Mouse (Mus musculus): ENCODE results near the gene Mmp19. TPM values are rescaled to one million over a fixed set of nuclear protein-coding genes. Genes with fewer than 3 reads are reported as not detected.

Mmp19 gene
- polyA plus RNA-seq, 1 experiment = 1.2 TPM

DNA sequence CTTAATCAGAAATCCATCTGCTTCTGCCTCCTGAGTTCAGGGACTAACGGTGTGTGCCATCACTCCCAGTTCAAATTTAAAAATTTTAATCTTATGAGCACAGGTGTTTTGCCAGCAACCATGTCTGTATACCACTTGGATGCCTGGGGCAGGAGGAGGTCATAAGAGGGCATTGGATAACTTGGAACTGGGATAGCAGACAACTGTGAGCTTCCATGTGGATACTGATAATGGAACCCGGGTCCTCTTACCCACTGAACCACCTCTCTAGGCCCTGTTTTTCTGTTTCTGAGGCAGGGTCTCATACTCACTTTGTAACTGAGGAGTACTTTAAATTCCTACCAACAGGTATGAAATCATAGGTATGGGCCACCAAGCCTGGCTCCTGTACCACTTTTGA is 12.3 kb upstream of the Mmp19 start:
- WGBS = 86% methylated on average over 2 of the region's 2 CpGs
- Histone ChIP-seq H3K36me3 (ENCODE audit: control insufficient read depth, insufficient read depth, low read length) (no peaks in the 10 kb centered on the region), H3K4me1 (ENCODE audit: control insufficient read depth, insufficient read depth, insufficient read length, low read length) (no peaks in the 10 kb centered on the region; the same call in 1 of the 2 replicates), H3K27ac (ENCODE audit: insufficient read depth, low read depth, low read length) (peak overlapping the region; percentile 90; the same call in 1 of the 2 replicates), H3K4me3 (ENCODE audit: low read depth, low read length) (no peak overlapping the region), H3K27me3 (ENCODE audit: control insufficient read depth, insufficient read depth, low read length) (no peaks in the 10 kb centered on the region)
- TF ChIP-seq CTCF (IDR thresholded peaks at IDR 0.05; ENCODE audit: extremely low read depth, insufficient read length, insufficient replicate concordance, low read depth, low read length) (no peak), POLR2A (IDR thresholded peaks at IDR 0.05; ENCODE audit: low read depth, low read length) (no peak)

DNA sequence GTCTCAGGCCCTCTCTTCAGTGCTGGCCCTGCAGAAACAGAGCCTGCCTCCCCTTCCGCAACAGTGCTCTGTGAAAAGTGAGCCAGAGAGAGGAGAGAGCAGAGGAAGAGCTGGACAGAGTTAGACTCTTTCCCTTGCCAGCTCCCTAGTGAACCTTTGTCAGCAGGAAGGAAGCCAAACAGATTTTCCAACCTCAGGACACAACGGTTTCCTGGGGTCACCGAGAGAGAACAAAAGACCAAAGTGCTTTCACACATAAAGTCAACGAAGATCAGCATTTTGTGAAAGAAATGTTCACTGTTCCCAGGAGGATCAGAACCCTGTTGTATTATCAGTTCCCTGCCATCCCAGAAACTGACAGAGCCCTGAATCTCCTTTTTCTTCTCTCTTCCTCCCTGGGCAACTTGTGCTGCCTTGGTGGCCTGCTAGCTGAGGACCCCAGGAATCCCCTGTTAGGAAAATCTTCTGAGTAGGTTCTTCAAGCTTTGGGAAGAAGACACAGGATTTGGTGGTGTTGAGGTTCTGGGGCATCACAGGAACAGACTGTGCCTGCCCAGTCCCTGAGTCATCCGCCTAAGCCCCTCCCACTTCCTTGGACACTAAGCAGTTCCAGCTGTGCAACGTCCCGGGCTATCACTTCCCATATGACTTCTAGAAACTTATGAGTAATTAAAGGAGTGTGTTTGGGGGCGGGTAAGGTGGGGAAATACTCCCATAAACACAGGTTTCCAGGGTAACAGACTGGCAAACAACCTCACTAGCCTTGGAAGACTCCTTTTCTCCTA is 11.5 kb upstream of the Mmp19 start:
- Histone ChIP-seq H3K4me1 (ENCODE audit: control insufficient read depth, insufficient read depth, insufficient read length, low read length) (no peaks in the 10 kb centered on the region; the same call in 1 of the 2 replicates), H3K36me3 (ENCODE audit: control insufficient read depth, insufficient read depth, low read length) (no peaks in the 10 kb centered on the region), H3K27me3 (ENCODE audit: control insufficient read depth, insufficient read depth, low read length) (no peaks in the 10 kb centered on the region), H3K4me3 (ENCODE audit: low read depth, low read length) (no peak overlapping the region), H3K27ac (ENCODE audit: insufficient read depth, low read depth, low read length) (peak overlapping the region; percentile 90)
- 24% methylated on average over 8 of the region's 8 CpGs for WGBS
- TF ChIP-seq POLR2A (IDR thresholded peaks at IDR 0.05; ENCODE audit: low read depth, low read length) (no peak), CTCF (IDR thresholded peaks at IDR 0.05; ENCODE audit: extremely low read depth, insufficient read length, insufficient replicate concordance, low read depth, low read length) (no peak)

DNA sequence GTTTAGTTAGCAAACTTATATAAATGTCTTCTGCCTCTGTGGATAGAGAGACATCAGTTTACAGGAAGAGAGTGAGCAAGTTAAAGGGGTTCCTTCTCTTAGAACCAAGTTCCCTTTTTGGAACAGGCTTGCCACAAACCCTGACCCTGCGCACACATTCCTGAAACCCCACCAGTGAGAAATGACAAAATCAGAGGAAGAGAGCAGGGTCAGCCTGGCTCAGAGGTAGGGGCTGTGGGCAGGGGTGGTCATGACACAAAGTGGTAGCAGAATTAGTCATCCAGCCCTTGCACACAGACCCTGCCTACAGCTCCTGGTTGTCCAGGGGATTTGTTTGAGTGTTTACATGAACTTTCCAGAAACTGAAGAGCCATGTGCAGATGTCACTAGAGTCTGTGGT is 10.5 kb upstream of the Mmp19 start:
- Histone ChIP-seq H3K4me1 (ENCODE audit: control insufficient read depth, insufficient read depth, insufficient read length, low read length) (no peaks in the 10 kb centered on the region; the same call in 1 of the 2 replicates), H3K27me3 (ENCODE audit: control insufficient read depth, insufficient read depth, low read length) (no peaks in the 10 kb centered on the region), H3K4me3 (ENCODE audit: low read depth, low read length) (no peak overlapping the region), H3K36me3 (ENCODE audit: control insufficient read depth, insufficient read depth, low read length) (no peaks in the 10 kb centered on the region), H3K27ac (ENCODE audit: insufficient read depth, low read depth, low read length) (peak overlapping the region; percentile 43)
- TF ChIP-seq CTCF (IDR thresholded peaks at IDR 0.05; ENCODE audit: extremely low read depth, insufficient read length, insufficient replicate concordance, low read depth, low read length) = no peak
- TF ChIP-seq POLR2A (IDR thresholded peaks at IDR 0.05; ENCODE audit: low read depth, low read length) = no peak
- 83% methylated on average over 1 of the region's 1 CpGs for WGBS

DNA sequence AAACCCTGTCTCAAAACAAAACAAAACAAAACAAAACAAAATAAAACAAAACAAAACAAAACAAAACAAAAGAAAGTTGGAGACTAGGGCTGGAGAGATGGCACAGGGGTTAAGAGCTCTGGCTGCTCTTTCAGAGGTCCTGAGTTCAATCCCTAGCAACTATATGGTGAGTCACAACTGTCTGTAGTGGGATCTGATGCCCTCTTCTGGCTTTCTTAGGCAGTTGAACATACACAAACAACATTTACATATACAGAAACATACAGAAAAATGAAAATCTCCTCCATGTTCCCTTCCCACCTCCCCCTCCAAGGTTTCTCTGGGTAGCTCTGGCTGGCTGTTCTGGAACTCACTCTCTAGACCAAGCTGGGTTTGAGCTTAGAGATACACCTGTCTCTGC is 1.3 kb downstream of the Mmp19 start:
- Histone ChIP-seq H3K27me3 (ENCODE audit: control insufficient read depth, insufficient read depth, low read length) (no peaks in the 10 kb centered on the region), H3K27ac (ENCODE audit: insufficient read depth, low read depth, low read length) (no peak overlapping the region), H3K4me3 (ENCODE audit: low read depth, low read length) (no peak overlapping the region), H3K36me3 (ENCODE audit: control insufficient read depth, insufficient read depth, low read length) (no peaks in the 10 kb centered on the region), H3K4me1 (ENCODE audit: control insufficient read depth, insufficient read depth, insufficient read length, low read length) (no peaks in the 10 kb centered on the region)
- TF ChIP-seq POLR2A (IDR thresholded peaks at IDR 0.05; ENCODE audit: low read depth, low read length) (no peak), CTCF (IDR thresholded peaks at IDR 0.05; ENCODE audit: extremely low read depth, insufficient read length, insufficient replicate concordance, low read depth, low read length) (no peak)

DNA sequence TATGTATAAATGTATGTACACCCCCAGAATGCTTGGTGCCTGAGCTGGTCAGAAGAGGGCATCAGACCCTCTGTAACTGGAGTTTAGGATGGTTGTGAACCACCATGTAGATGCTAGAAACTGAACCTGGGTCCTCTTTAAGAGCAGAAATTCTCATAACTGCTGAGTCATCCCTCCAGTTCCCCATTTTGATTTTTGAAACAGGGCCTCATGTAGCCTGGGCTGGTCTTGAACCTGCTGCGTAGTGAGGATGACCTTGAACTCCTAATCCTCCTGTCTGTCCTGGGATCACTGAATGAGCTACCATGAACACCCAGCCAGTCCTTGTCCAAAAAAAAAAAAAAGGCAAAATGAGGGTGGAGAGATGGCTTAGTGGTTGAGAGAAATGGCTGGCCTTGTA is 2.5 kb downstream of the Mmp19 start:
- no peak for TF ChIP-seq CTCF (IDR thresholded peaks at IDR 0.05; ENCODE audit: extremely low read depth, insufficient read length, insufficient replicate concordance, low read depth, low read length)
- Histone ChIP-seq H3K36me3 (ENCODE audit: control insufficient read depth, insufficient read depth, low read length) (no peaks in the 10 kb centered on the region), H3K4me1 (ENCODE audit: control insufficient read depth, insufficient read depth, insufficient read length, low read length) (no peaks in the 10 kb centered on the region), H3K27me3 (ENCODE audit: control insufficient read depth, insufficient read depth, low read length) (no peaks in the 10 kb centered on the region), H3K4me3 (ENCODE audit: low read depth, low read length) (no peak overlapping the region), H3K27ac (ENCODE audit: insufficient read depth, low read depth, low read length) (no peak overlapping the region)
- 94% methylated on average over 1 of the region's 1 CpGs for WGBS

DNA sequence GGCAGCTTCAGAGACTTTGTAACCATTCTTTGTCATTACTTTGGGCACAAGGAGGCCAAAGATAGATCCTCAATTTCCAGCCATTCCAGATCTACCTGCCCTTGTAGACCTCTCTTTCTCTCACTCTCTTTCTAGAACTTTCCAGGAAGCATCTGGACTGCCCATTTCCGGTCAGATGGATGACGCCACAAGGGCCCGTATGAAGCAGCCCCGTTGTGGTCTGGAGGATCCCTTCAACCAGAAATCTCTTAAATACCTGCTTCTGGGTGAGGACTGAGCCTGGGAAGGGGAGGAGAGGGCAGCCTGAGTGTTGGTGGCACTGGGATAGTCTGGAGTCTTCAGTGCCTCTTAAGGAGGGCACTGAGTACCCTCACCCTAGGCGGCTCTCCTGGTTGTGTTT is 3.7 kb downstream of the Mmp19 start:
- TF ChIP-seq CTCF (IDR thresholded peaks at IDR 0.05; ENCODE audit: extremely low read depth, insufficient read length, insufficient replicate concordance, low read depth, low read length) (no peak), POLR2A (IDR thresholded peaks at IDR 0.05; ENCODE audit: low read depth, low read length) (no peak)
- 88% methylated on average over 5 of the region's 5 CpGs for WGBS
- no peak overlapping the region for H3K4me3 ChIP-seq (ENCODE audit: low read depth, low read length)

DNA sequence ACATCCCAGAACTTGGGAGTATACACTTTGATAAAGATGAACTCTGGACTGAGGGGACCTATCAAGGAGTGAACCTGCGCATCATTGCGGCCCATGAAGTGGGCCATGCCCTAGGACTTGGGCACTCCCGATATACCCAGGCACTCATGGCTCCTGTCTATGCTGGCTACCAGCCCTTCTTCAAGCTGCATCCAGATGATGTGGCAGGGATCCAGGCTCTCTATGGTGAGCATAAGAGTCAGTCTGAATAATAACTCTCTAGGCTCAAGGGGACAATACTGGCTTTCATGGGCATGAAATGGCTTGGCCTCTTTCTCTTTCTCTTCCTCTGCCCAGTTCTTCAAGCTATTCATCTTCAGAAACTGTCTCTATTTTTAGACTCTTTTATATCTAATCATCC is 4.9 kb downstream of the Mmp19 start:
- TF ChIP-seq CTCF (IDR thresholded peaks at IDR 0.05; ENCODE audit: extremely low read depth, insufficient read length, insufficient replicate concordance, low read depth, low read length) = no peak
- TF ChIP-seq POLR2A (IDR thresholded peaks at IDR 0.05; ENCODE audit: low read depth, low read length) = no peak
- H3K4me3 ChIP-seq (ENCODE audit: low read depth, low read length) = no peak overlapping the region
- no peak overlapping the region for H3K27ac ChIP-seq (ENCODE audit: insufficient read depth, low read depth, low read length)
- 94% methylated on average over 3 of the region's 3 CpGs for WGBS
- no peaks in the 10 kb centered on the region for H3K27me3 ChIP-seq (ENCODE audit: control insufficient read depth, insufficient read depth, low read length)
- H3K4me1 ChIP-seq (ENCODE audit: control insufficient read depth, insufficient read depth, insufficient read length, low read length) = no peaks in the 10 kb centered on the region
- H3K36me3 ChIP-seq (ENCODE audit: control insufficient read depth, insufficient read depth, low read length) = no peaks in the 10 kb centered on the region

More for the DNA sequence above, 3.7 kb downstream of the Mmp19 start:
- H3K27me3 ChIP-seq (ENCODE audit: control insufficient read depth, insufficient read depth, low read length) = no peaks in the 10 kb centered on the region
- H3K27ac ChIP-seq (ENCODE audit: insufficient read depth, low read depth, low read length) = no peak overlapping the region
- no peaks in the 10 kb centered on the region for H3K4me1 ChIP-seq (ENCODE audit: control insufficient read depth, insufficient read depth, insufficient read length, low read length)
- no peaks in the 10 kb centered on the region for H3K36me3 ChIP-seq (ENCODE audit: control insufficient read depth, insufficient read depth, low read length)
